Mouse (Mus musculus) megakaryocyte, embryonic 14.5 days (primary cell): ENCODE results near the gene Lysmd4. TPM values are rescaled to one million over a fixed set of nuclear protein-coding genes. Genes with fewer than 3 reads are reported as not detected.
"Not testable (repeated sequence)": the region's sequence is repeated elsewhere in the genome, so short reads cannot be mapped to it uniquely, and the experiment has no call there.

Experiments used
- H3K27me3 ChIP-seq: replicated peaks from 2 replicates; pipeline ENCODE3; 2012; ENCODE audit warnings: inconsistent platforms
- H3K36me3 ChIP-seq: replicated peaks from 2 replicates; pipeline ENCODE3; 2012; ENCODE audit warnings: low read length, inconsistent platforms, mixed read lengths
- H3K4me1 ChIP-seq: 2 replicates; pipeline ENCODE4 v1.6.1; 2012; ENCODE audit warnings: inconsistent platforms
- H3K4me3 ChIP-seq: replicated peaks from 2 replicates; pipeline ENCODE3; 2012; ENCODE audit warnings: moderate library complexity, mild to moderate bottlenecking, inconsistent platforms
- H3K9me3 ChIP-seq: 2 replicates; pipeline ENCODE4 v1.6.1; 2012; ENCODE audit warnings: inconsistent platforms
- FLI1 ChIP-seq: IDR thresholded peaks from 2 replicates; pipeline ENCODE4 v1.6.1; 2012; ENCODE audit warnings: low read length, inconsistent platforms, mixed read lengths
- GATA1 ChIP-seq: IDR thresholded peaks from 3 replicates; pipeline ENCODE4 v1.6.1; 2012; ENCODE audit warnings: mixed read lengths, low read length, inconsistent platforms, borderline replicate concordance
- polyA plus RNA-seq: library from polyadenylated mRNA; stranded (reverse); fragments of >175 nt; gene quantifications from 2 replicates; pipeline ENCODE4 v1.2.3, GENCODE M21; 2012; ENCODE audit warnings: low replicate concordance; ENCODE audit not compliant: insufficient read depth

Lysmd4 gene
- polyA plus RNA-seq, 1 experiment, result 2.0 TPM

GRCm38 (mm10) chr7:67243894-67244282, 21.5 kb downstream of the Lysmd4 start:
- no peaks in the 10 kb centered on the region for H3K27me3 ChIP-seq
- no peaks in the 10 kb centered on the region for H3K9me3 ChIP-seq
- TF ChIP-seq FLI1, result no peak
- TF ChIP-seq GATA1, result no peak
- H3K4me3 ChIP-seq, result no peak overlapping the region
- peaks cover 55% of the 10 kb centered on the region for H3K36me3 ChIP-seq
- peaks cover 59% of the 10 kb centered on the region for H3K4me1 ChIP-seq

GRCm38 (mm10) chr7:67245255-67245654, 22.9 kb downstream of the Lysmd4 start:
- H3K9me3 ChIP-seq, result no peaks in the 10 kb centered on the region
- H3K36me3 ChIP-seq, result peaks cover 55% of the 10 kb centered on the region
- H3K4me3 ChIP-seq, result no peak overlapping the region

GRCm38 (mm10) chr7:67246067-67246466, 23.7 kb downstream of the Lysmd4 start:
- Histone ChIP-seq H3K27me3 (no peaks in the 10 kb centered on the region), H3K36me3 (peaks cover 56% of the 10 kb centered on the region), H3K9me3 (no peaks in the 10 kb centered on the region), H3K4me1 (peaks cover 49% of the 10 kb centered on the region), H3K4me3 (no peak overlapping the region)
- TF ChIP-seq GATA1 (no peak), FLI1 (no peak)

More at GRCm38 (mm10) chr7:67245255-67245654, 22.9 kb downstream of the Lysmd4 start:
- Histone ChIP-seq H3K4me1 (peaks cover 49% of the 10 kb centered on the region), H3K27me3 (no peaks in the 10 kb centered on the region)
- TF ChIP-seq GATA1 (no peak), FLI1 (no peak)

GRCm38 (mm10) chr7:67259828-67260563, 37.7 kb downstream of the Lysmd4 start:
- no peak for TF ChIP-seq FLI1
- TF ChIP-seq GATA1, result no peak
- no peak overlapping the region for H3K4me3 ChIP-seq
- H3K4me1 ChIP-seq, result peaks cover 18% of the 10 kb centered on the region
- H3K9me3 ChIP-seq, result no peaks in the 10 kb centered on the region
- H3K36me3 ChIP-seq, result peaks cover 61% of the 10 kb centered on the region
- no peaks in the 10 kb centered on the region for H3K27me3 ChIP-seq

- not testable (repeated sequence) for H3K27me3 ChIP-seq, H3K4me3 ChIP-seq
- peaks cover 49% of the 10 kb centered on the region for H3K36me3 ChIP-seq
These were observed 48.1 kb downstream of the Lysmd4 start for GRCm38 (mm10) chr7:67270447-67270846.

GRCm38 (mm10) chr7:67283581-67283980, 61.2 kb downstream of the Lysmd4 start:
- TF ChIP-seq GATA1, result no peak
- TF ChIP-seq FLI1, result no peak
- Histone ChIP-seq H3K27me3 (no peaks in the 10 kb centered on the region), H3K36me3 (peaks cover 52% of the 10 kb centered on the region), H3K4me3 (no peak overlapping the region), H3K4me1 (0 out of 2 replicates have a peak, but pooled peaks cover 3% of the 10 kb centered on the region), H3K9me3 (no peaks in the 10 kb centered on the region)

More at GRCm38 (mm10) chr7:67270447-67270846, 48.1 kb downstream of the Lysmd4 start:
- peaks cover 23% of the 10 kb centered on the region for H3K4me1 ChIP-seq
- not testable (repeated sequence) for H3K9me3 ChIP-seq

GRCm38 (mm10) chr7:67287456-67287855, 65.1 kb downstream of the Lysmd4 start:
- no peaks in the 10 kb centered on the region for H3K9me3 ChIP-seq
- peaks cover 3% of the 10 kb centered on the region; the same call in 1 of the 2 replicates for H3K4me1 ChIP-seq
- no peak overlapping the region for H3K4me3 ChIP-seq
- TF ChIP-seq GATA1, result no peak
- no peak for TF ChIP-seq FLI1
- peaks cover 54% of the 10 kb centered on the region for H3K36me3 ChIP-seq
- H3K27me3 ChIP-seq, result no peaks in the 10 kb centered on the region

GRCm38 (mm10) chr7:67291356-67291755, 69.0 kb downstream of the Lysmd4 start:
- TF ChIP-seq GATA1 (no peak), FLI1 (no peak)
- Histone ChIP-seq H3K4me3 (no peak overlapping the region), H3K27me3 (no peaks in the 10 kb centered on the region), H3K36me3 (peaks cover 57% of the 10 kb centered on the region), H3K4me1 (peaks cover 6% of the 10 kb centered on the region), H3K9me3 (no peaks in the 10 kb centered on the region)

GRCm38 (mm10) chr7:67296419-67296818, 74.1 kb downstream of the Lysmd4 start:
- Histone ChIP-seq H3K4me3 (no peak overlapping the region), H3K4me1 (peaks cover 8% of the 10 kb centered on the region), H3K27me3 (no peaks in the 10 kb centered on the region), H3K36me3 (peaks cover 22% of the 10 kb centered on the region), H3K9me3 (no peaks in the 10 kb centered on the region)
- no peak for TF ChIP-seq FLI1
- TF ChIP-seq GATA1, result no peak

- Histone ChIP-seq H3K4me3 (peak overlapping the region; percentile 10), H3K27me3 (no peaks in the 10 kb centered on the region), H3K36me3 (peaks cover 19% of the 10 kb centered on the region), H3K4me1 (peaks cover 26% of the 10 kb centered on the region), H3K9me3 (no peaks in the 10 kb centered on the region)
- TF ChIP-seq GATA1, result no peak
- TF ChIP-seq FLI1, result no peak
These were observed 82.6 kb downstream of the Lysmd4 start for GRCm38 (mm10) chr7:67304937-67305336.
